Mouse (Mus musculus): ENCODE results near the gene Naxe.

DNA sequence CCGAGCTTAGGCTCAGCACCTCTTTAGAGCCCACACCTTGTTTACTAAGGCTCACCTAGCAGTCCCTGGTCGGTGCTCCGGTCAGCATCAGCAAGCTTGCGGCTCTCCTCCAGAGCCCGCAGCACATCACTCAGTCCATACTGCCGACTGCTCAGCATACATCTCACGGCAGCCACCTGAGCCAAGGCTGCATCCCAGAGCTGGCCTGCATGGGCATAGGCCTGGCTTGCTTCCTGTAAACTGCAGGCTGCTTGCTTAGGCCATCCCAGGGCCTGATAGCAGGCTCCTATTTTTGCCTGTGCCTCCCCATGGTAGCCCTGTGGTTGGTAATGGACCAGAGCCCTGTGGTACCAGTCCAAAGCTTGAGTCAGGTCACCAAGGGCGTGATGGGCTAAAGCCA is 16.5 kb upstream of the Naxe start:
- TF ChIP-seq CTCF (IDR thresholded peaks at IDR 0.05; ENCODE audit: low read depth, low read length) (no peak), POLR2A (IDR thresholded peaks at IDR 0.05; ENCODE audit: extremely low read depth, insufficient read depth, low read length) (no peak)

Measured in liver, adult 2 months (tissue).